Mouse (Mus musculus) ZHBTc4 (cell line): Measurements from ENCODE around the gene Ano8.

Source experiments
- DNase-seq: peaks from one replicate; pipeline ENCODE4 v3.0.0-alpha.2; 2011; ENCODE audit warnings: low read depth, low spot score

Ano8 gene

GRCm38 (mm10) chr8:71498816-71499690, 13.3 kb upstream of the Ano8 start:
- peak; percentile 67 for DNase-seq

- peak; percentile 67 for DNase-seq
Observed at GRCm38 (mm10) chr8:71497881-71498501, 12.2 kb upstream of the Ano8 start.

DNA sequence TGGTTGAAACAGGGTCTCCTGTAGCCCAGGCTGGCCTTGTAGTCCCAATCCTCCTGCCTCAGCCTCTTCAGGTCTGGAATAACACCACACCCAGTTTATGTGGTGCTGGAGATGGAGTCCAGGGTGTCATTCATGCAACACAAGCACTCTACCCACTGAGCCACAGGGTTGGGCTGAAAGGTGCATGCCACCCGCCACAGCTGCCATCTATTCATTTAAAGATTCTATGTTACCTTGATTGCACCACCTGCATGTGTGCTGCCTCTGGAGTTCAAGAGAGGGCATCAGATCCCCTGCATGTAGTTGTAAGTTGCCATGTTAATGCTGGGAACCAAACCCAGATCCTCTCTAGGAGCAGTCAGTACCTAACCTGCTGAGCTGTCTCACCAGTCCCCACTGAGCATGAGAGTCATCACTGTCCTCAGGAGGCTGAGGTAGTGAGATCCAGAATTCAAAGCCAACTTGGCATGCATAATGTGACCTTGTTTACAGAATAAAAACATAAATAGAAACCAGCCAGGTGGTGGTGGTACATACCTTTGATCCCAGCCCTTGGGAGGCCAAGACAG, 11.4 kb upstream of the Ano8 start:
- DNase-seq: no peak

DNA sequence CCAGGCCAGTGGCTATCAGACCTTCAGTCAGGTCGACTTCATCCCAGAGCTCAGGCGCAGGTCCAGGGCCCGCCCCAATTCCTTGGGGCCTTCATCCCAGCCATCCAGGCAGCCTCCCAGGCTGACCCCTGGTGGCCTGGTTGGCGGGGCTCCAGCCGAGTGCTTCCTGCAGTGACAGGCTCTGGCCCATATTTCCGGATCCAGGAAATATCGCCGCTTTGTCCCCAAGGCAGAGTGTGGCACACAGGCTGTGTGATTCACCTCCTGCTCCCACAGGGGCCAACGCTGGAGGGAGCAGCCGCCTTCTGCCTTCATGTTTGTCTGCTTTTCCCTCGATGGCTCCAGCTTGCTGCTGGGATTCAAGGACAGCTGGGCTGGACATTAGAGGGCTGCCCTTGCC, 10.7 kb upstream of the Ano8 start:
- DNase-seq: peak; percentile 23

DNA sequence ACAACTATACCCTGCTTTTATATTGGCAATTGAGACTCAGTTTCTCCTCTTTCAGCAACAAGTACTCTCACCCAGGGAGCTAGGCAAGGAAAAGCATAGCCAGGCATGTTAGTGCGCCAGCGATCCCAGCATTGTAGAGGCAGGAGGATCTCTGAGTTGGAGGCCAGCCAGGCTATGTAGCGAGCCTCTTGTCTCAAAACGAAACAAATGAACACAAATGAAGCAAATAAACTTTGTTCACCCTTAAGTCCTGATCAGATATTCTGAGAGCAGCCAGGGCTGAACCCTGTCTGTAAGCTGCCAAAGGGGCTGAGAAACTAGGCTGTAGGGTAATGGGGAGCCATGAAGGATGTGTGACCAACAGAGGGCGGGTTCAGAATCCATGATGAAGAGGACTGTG, 10.0 kb upstream of the Ano8 start:
- DNase-seq: no peak

GRCm38 (mm10) chr8:71495039-71495438, 9.3 kb upstream of the Ano8 start:
- DNase-seq: peak; percentile 87

DNA sequence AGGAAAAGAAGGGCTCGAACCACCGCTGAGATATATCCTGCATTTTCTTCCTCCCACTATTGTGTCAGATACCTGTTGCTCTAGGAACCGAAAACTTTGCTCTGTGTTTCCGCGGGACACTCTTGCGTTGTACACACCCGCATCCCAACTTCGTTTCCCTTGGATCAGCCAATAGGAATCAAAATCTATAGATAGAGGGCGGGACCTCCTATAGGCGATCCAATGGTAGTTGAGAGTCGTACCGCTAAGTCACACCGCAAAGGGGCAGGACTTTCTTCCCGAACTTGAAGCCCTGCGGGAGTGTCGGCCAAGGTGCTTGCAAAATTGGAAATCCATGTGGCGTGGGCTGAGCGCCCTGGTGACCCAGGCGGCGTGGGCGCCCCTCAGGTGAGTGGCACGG, 2.7 kb upstream of the Ano8 start:
- DNase-seq: peak; percentile 97

DNA sequence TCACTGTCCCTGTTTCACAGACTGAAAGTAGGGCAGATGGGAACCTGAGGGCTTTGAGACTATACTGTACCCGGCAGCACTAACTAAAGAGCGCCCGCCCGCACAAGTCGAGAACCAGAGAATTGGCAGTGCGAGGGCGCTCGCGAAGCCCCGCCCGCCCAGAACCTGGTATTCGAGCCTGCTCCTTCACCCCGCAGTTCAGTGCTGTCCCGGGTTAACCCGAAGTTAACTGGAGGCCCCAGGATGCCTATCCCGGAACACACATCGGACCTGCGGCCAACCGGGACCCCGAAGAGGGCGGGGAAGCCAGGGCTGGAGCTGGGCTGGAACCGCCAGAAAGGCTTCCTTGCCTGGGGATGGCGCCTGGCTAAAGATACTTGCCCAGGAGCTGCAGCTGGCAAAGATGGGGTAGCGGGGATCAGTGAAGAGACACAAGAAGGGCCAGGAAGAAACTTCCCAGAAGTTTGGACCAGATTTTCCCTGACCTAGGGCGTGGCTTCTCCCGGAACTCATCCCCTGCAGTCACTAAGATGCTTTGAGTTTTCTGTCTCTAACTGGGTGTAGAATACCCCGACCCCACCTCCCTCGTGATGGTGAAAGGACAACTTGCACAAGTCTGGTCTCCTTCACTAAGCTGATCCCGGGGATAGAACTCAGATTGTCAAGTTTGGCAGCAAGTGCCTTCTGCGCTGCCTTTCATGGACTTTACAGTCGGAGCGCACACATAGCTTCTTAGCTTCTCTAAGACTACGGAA, 2.1 kb upstream of the Ano8 start, which contains the start of gene Gtpbp3:
TSS of gene Gtpbp3 (plus strand) at position 413 of the 755 bp plus-strand sequence.
- peak; percentile 77 for DNase-seq

DNA sequence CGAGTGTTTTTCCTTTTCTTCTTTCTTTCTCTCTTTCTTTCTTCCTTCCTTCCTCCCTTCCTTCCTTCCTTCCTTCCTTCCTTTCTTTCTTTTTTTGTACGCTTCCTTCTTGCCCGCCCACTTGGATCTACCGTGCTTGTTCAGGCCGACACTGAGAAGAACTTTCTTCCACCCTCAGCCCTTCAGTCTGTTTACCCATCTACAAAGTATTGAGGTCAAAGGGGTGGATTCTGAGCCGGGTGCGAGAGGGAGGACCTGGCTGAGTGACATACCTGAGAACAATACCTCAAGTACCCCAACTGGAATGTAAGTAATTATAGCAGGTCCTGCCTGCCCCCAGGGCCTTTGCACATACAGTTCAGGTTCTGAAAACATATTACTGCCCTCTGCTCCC, 370 bp upstream of the Ano8 start:
- peak; percentile 46 for DNase-seq

- DNase-seq: no peak
Observed at GRCm38 (mm10) chr8:71484736-71485135, 1.0 kb downstream of the Ano8 start.

DNA sequence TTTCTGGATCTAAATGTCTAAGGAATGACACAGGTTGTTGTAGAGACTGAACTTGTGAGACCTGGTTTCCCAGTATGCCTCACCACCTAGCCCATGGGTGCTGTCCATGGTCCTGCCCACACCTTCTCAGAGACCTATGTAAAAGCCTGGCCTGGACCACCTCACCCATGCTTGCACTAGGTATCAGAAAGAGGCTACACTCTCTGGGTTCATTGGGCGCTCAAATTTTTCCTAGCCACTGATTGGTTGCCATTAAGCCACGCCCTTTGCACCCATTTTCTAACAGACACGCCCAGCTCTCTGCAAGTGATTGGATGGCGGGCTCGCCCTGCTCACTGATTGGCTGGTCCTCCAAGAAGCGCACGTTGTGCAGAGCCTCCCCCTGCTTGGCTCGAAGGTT, 1.8 kb downstream of the Ano8 start:
- DNase-seq: peak; percentile 96

DNA sequence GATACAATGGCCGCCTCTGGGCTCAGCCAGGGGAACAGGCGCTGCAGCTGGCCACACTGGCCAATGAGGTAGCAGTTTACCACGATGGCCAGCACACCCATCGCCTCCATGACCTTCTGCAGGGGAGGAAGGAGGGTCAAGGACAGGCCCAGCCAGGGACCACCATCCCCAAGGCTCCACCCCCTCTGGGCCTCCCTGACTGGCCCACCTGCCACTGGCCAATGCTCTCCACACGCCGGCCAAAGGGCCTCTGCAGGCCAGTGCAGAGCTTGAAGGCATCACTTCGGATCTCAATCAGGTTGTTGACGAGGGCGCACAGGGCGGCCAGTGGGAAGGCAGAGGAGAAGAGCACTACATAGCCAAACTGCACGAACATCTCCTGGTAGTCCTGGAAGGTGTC, 6.8 kb downstream of the Ano8 start:
- no peak for DNase-seq

DNA sequence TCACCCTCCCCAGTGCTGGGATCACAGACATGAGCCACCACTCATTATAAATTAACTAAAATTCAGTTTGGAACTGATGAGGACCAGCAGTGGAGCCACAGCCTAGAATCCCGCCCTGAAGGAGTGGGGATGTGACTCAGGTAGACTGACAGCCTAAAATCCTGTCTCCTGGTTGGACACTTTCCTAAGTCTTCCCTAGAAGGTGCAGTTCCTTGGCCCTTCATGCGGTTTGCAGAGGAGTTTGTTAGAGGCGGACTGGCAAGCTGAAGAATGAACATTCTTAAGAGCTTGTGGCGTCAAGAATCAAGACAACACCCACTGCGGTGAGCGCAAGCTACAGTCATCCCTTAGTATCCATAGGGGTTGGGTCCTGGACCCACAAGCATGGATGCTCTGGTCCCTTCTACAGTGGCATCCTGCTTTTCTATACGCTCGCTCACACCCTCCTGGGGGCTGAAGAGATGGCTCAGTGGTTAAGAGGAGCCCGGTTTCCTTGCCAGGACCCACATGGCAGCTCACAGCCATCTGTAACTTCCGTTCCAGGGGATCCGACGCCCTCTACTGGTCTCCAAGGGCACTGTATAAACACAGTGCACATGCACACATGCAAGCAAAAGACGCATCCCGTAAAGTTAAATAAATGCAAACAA, 8.4 kb downstream of the Ano8 start:
- peak; percentile 85 for DNase-seq

DNA sequence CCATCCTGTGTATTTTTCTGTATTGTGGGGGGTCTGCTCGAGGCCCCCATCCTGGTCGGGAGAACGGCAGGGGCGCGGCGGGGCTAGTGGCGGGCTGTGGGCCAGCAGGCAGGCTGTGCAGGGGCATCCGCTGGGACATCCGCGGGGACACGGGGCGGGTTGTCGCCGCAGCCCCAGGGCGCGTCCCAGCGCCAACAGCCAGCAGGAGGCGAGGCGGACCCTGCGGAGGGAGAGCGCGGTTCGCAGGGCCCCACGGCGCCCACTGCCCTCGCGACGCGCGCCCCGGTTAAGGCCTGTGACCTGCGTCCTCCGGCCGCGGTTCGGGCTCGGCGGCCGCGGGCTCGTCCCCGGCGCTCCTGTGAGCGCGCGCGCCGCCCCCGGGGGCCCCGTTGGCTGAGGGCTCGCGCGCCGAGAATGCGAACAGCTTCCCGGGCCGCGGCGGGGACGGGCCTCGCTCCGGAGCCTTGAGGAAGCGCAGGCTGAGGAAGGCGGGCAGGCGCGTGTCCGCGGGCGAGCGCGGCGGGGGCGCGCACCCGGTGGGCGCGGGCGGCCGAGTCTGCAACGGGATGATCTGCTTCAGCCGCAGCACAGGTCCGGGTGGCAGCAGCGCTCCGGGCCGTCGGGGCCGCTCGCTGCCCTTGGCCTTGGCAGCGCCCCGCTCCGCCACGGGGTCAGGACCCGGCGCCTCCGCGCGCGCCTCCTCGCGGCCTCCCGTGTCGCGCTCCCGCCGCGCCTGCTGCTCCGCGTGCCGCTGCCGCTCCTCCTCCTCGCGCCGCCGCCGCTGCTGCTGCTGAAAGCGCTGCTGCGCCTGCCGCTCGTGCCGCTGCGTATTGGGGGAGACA, 9.4 kb downstream of the Ano8 start:
- DNase-seq: peak; percentile 89

DNA sequence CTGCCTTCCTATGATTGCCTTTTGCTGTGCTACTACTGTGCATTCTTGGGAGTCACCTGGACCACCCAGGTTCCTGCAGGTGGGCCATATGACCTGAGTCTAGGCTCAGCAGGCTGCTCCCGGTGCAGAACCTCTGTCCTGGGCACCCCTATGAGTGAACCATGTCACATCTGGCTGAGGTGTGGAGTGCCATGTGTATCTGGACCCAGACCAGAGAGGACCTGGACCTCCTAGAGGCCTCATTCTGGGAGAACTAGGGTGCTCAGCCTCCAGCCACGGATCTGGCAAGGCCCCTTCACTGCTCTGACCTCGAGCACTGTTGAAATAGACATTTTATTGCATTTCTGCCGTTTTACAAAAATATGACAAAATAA, 10.1 kb downstream of the Ano8 start:
- DNase-seq: no peak

GRCm38 (mm10) chr8:71474785-71475701, 10.7 kb downstream of the Ano8 start:
- no peak for DNase-seq

DNA sequence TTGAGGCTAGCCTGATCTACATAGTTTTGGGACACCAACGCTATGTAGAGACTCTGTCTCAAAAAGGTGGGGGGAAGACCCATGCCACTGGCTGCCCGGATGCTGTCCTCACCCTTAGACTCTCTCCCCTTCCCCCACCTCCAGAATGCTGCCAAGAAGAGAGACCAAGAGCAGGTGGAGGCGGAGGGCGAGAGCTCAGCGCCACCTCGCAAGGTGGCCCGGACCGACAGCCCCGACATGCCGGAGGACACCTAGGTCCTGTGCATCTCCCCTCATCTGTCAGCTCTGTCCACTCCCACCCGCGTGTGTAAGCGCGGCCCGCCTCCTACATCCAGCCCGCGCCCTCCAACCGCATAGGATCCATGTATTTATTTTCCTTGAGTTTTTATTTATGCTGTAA, 11.4 kb downstream of the Ano8 start:
- DNase-seq: no peak

- no peak for DNase-seq
Observed at GRCm38 (mm10) chr8:71472601-71473386, 13.0 kb downstream of the Ano8 start.

DNA sequence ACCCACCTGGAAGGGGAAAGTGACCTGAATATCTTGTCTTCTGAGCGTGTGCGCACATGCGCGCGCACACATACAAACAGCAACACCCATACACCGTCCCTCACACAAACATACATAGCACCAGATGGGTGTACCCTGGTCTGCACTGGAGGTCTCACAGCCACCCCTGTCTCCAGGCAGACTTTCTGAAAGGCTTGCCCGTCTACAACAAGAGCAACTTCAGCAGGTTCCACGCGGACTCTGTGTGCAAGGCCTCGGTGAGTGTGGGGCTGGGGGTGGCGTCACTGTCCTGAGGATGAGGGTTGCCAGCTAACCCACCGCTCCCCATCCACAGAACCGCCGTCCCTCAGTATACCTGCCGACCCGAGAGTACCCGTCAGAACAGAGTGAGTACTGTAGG, 13.9 kb downstream of the Ano8 start:
- DNase-seq: no peak
